Mouse (Mus musculus): Measurements from ENCODE around the gene Gm45234. TPM values are rescaled to one million over a fixed set of nuclear protein-coding genes. Genes with fewer than 3 reads are reported as not detected.
A peak's percentile ranks its signal among the peaks of the same experiment; 100 is the strongest.

The Gm45234 gene
- polyA plus RNA-seq, 1 experiment, result not detected

GRCm38 (mm10) chr6:124723541-124723940 lies 32.3 kb downstream of the Gm45234 start:
- DNase-seq, result no peak
- TF ChIP-seq CTCF (IDR thresholded peaks at IDR 0.05; ENCODE audit: borderline replicate concordance, insufficient read depth, low read depth, low read length) (no peak), POLR2A (IDR thresholded peaks at IDR 0.05; ENCODE audit: borderline replicate concordance, insufficient read depth, low read length) (no peak)
- 78% methylated on average over 8 of the region's 8 CpGs for WGBS
- no peaks in the 10 kb centered on the region for H3K4me1 ChIP-seq (ENCODE audit: control insufficient read depth, insufficient read depth, low read length)
- H3K27ac ChIP-seq (ENCODE audit: insufficient read depth, low read length), result no peak overlapping the region
- H3K27me3 ChIP-seq (ENCODE audit: control insufficient read depth, insufficient read depth, low read length), result no peaks in the 10 kb centered on the region
- H3K4me3 ChIP-seq (replicated peaks; ENCODE audit: insufficient read depth, low read depth, low read length), result no peak overlapping the region

DNA sequence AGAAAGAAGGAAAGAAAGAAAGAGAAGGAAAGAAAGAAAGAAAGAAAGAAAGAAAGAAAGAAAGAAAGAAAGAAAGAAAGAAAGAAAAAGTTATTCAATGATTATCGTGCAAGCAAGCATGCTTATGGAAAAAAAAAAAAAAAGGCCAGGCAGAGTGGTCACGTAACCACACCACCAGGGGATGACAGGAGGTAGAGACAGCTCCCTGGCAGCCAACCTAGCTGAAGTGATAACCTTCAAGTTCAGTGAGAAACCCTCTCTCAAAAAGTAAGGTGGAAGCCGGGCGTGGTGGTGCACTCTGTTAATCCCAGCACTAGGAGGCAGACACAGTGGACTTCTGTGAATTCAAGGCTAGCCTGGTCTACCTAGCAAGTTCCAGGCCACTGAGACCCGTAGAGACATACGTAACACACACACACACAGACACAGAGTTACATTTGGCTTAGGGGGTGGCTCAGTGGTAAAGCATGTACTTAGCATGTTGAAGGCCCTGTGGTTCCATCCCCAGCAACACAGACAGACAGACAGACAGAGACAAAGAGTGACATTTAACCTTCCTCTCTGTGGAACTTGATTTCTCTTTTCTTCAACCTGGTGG lies 32.8 kb downstream of the Gm45234 start:
- Histone ChIP-seq H3K27ac (ENCODE audit: insufficient read depth, low read length) (no peak overlapping the region), H3K4me3 (replicated peaks; ENCODE audit: insufficient read depth, low read depth, low read length) (no peak overlapping the region), H3K4me1 (ENCODE audit: control insufficient read depth, insufficient read depth, low read length) (no peaks in the 10 kb centered on the region), H3K27me3 (ENCODE audit: control insufficient read depth, insufficient read depth, low read length) (no peaks in the 10 kb centered on the region)
- 86% methylated on average over 6 of the region's 6 CpGs for WGBS
- no peak for DNase-seq
- TF ChIP-seq CTCF (IDR thresholded peaks at IDR 0.05; ENCODE audit: borderline replicate concordance, insufficient read depth, low read depth, low read length), result no peak
- TF ChIP-seq POLR2A (IDR thresholded peaks at IDR 0.05; ENCODE audit: borderline replicate concordance, insufficient read depth, low read length), result no peak

- DNase-seq, result no peak
- Histone ChIP-seq H3K4me3 (replicated peaks; ENCODE audit: insufficient read depth, low read depth, low read length) (no peak overlapping the region), H3K27me3 (ENCODE audit: control insufficient read depth, insufficient read depth, low read length) (no peaks in the 10 kb centered on the region), H3K4me1 (ENCODE audit: control insufficient read depth, insufficient read depth, low read length) (no peaks in the 10 kb centered on the region), H3K27ac (ENCODE audit: insufficient read depth, low read length) (no peak overlapping the region)
- WGBS, result 64% methylated on average over 11 of the region's 11 CpGs
- no peak for TF ChIP-seq CTCF (IDR thresholded peaks at IDR 0.05; ENCODE audit: borderline replicate concordance, insufficient read depth, low read depth, low read length)
- no peak for TF ChIP-seq POLR2A (IDR thresholded peaks at IDR 0.05; ENCODE audit: borderline replicate concordance, insufficient read depth, low read length)
Observed at GRCm38 (mm10) chr6:124720904-124721303, 34.9 kb downstream of the Gm45234 start.

- no peaks in the 10 kb centered on the region for H3K27me3 ChIP-seq (ENCODE audit: control insufficient read depth, insufficient read depth, low read length)
- H3K27ac ChIP-seq (ENCODE audit: insufficient read depth, low read length), result no peak overlapping the region
- H3K4me3 ChIP-seq (replicated peaks; ENCODE audit: insufficient read depth, low read depth, low read length), result no peak overlapping the region
- no peaks in the 10 kb centered on the region for H3K4me1 ChIP-seq (ENCODE audit: control insufficient read depth, insufficient read depth, low read length)
- TF ChIP-seq CTCF (IDR thresholded peaks at IDR 0.05; ENCODE audit: borderline replicate concordance, insufficient read depth, low read depth, low read length), result no peak
- no peak for TF ChIP-seq POLR2A (IDR thresholded peaks at IDR 0.05; ENCODE audit: borderline replicate concordance, insufficient read depth, low read length)
- DNase-seq, result no peak
- 77% methylated on average over 7 of the region's 7 CpGs for WGBS
Observed at GRCm38 (mm10) chr6:124719354-124719978, 36.4 kb downstream of the Gm45234 start.

DNA sequence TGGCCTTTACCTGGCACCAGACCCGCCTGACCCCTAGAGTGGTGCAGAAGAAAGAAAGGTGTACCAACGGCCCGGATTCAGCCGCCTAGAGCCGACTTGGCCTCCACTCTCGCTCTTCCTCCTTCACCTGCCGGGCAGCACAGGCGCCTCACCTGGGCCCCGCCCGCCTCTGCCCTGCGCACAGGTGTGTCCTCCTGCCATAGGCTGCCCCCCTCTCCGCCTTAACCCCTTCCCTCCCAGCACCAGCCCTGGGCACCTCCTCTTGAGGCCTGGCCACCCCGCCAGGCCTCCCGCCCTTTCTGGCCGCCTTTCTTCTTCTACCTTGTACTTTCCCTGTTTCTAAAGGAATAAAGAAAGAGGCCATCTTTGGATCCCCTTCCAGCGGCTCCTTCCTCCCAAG lies 37.1 kb downstream of the Gm45234 start:
- TF ChIP-seq POLR2A (IDR thresholded peaks at IDR 0.05; ENCODE audit: borderline replicate concordance, insufficient read depth, low read length), result no peak
- TF ChIP-seq CTCF (IDR thresholded peaks at IDR 0.05; ENCODE audit: borderline replicate concordance, insufficient read depth, low read depth, low read length), result no peak
- Histone ChIP-seq H3K4me3 (replicated peaks; ENCODE audit: insufficient read depth, low read depth, low read length) (no peak overlapping the region), H3K27ac (ENCODE audit: insufficient read depth, low read length) (no peak overlapping the region), H3K4me1 (ENCODE audit: control insufficient read depth, insufficient read depth, low read length) (peaks cover 4% of the 10 kb centered on the region; the same call in 1 of the 2 replicates), H3K27me3 (ENCODE audit: control insufficient read depth, insufficient read depth, low read length) (no peaks in the 10 kb centered on the region)
- 72% methylated on average over 16 of the region's 16 CpGs for WGBS
- no peak for DNase-seq

DNA sequence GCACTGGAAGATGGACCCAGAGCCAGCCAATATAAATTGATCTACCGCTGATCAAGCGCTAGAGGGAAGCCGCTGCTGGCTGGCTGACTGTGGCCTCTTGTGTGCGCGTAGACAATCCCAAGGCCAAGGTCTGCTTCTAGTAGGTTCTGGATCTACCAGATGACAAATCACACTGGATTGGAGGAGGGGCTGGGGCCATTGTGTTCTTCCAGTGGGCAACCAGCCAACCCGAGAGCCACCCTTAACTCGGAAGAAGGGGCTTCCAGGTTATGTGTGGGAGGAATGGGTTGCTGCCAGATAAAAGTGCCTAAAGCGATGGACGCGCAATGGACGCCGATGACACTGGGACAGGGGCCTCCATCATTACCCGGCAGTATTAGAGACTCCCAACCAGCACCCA lies 37.9 kb downstream of the Gm45234 start:
- 79% methylated on average over 13 of the region's 13 CpGs for WGBS

DNA sequence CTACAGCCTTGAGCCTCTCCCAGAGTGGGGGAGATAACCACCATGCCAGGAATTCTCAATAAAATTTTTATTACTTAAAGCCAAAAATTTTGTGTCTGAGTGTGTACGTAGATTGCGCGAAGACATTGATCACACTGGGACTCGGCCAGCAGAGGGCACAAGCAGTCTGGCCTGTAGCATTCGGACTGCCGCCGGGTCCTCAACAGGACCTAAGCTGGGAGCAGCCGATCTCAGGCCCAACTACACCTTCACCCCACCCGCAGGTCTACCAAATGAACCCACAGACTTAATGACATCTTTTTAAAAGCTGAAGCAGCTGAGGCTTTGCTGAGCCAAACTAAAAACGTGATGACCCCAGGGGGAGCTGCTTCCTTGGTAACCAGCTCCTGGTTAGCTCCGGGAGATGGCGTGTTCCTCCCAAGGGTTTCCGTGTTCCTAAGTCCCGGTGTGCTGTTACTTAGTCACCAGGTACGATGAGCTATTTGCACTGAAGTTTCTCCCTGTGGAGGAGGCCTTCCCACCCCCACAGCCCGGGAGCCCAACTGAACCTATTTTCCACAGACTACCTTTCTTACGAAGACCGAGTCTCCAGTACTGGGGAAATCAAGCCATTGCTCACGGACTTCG lies 38.8 kb downstream of the Gm45234 start:
- no peaks in the 10 kb centered on the region for H3K27me3 ChIP-seq (ENCODE audit: control insufficient read depth, insufficient read depth, low read length)
- TF ChIP-seq CTCF (IDR thresholded peaks at IDR 0.05; ENCODE audit: borderline replicate concordance, insufficient read depth, low read depth, low read length) (peak; percentile 68), POLR2A (IDR thresholded peaks at IDR 0.05; ENCODE audit: borderline replicate concordance, insufficient read depth, low read length) (no peak)
- H3K4me3 ChIP-seq (replicated peaks; ENCODE audit: insufficient read depth, low read depth, low read length), result no peak overlapping the region
- DNase-seq, result peak in 1 of 2 experiments; percentile 44
- no peak overlapping the region; the same call in 1 of the 2 replicates for H3K27ac ChIP-seq (ENCODE audit: insufficient read depth, low read length)
- peaks cover 7% of the 10 kb centered on the region; the same call in 1 of the 2 replicates for H3K4me1 ChIP-seq (ENCODE audit: control insufficient read depth, insufficient read depth, low read length)
- WGBS, result 50% methylated on average over 20 of the region's 20 CpGs

More for the DNA sequence above, 37.9 kb downstream of the Gm45234 start:
- Histone ChIP-seq H3K4me3 (replicated peaks; ENCODE audit: insufficient read depth, low read depth, low read length) (no peak overlapping the region), H3K27me3 (ENCODE audit: control insufficient read depth, insufficient read depth, low read length) (no peaks in the 10 kb centered on the region), H3K27ac (ENCODE audit: insufficient read depth, low read length) (no peak overlapping the region), H3K4me1 (ENCODE audit: control insufficient read depth, insufficient read depth, low read length) (peaks cover 7% of the 10 kb centered on the region; the same call in 1 of the 2 replicates)
- DNase-seq, result no peak
- TF ChIP-seq POLR2A (IDR thresholded peaks at IDR 0.05; ENCODE audit: borderline replicate concordance, insufficient read depth, low read length) (no peak), CTCF (IDR thresholded peaks at IDR 0.05; ENCODE audit: borderline replicate concordance, insufficient read depth, low read depth, low read length) (no peak)
